Comparison of ENCODE assay signal across 7 mouse cellular contexts in genomic region chr4:156077499-156078301, GRCm38 (mm10). TPM values are rescaled to one million over a fixed set of nuclear protein-coding genes. Genes with fewer than 3 reads are reported as not detected.
DNase-seq lines count a peak whose midpoint lies in the region; ATAC-seq and TF ChIP-seq lines count a peak whose summit lies in the region.

No protein-coding gene starts in this region.

- intact Hi-C loops in heart, adult 2 months (cut with DNase I), result no loop called here

- peak; percentile 58 for DNase-seq in T-cell, adult 2 months (ENCODE audit: low spot score)
- peak; percentile 46 for DNase-seq in cerebellum, adult 9-10 months
- peak; percentile 37 to 53 for DNase-seq in heart, adult 2 months
- peak; percentile 76 for DNase-seq in kidney, adult 8-10 months
- peak; percentile 91 for DNase-seq in lung, postnatal 0 days (ENCODE audit: low spot score)
- DNase-seq in ovary, postnatal 10 days (ENCODE audit: low spot score), result peak; percentile 26
- DNase-seq in urinary bladder, adult 2 months (ENCODE audit: low spot score), result peak; percentile 59

- peak overlapping the region; percentile 54 for H3K9ac ChIP-seq in heart, adult 2 months (ENCODE audit: low read depth, low read length)
- H3K9ac ChIP-seq in lung, postnatal 0 days (replicated peaks; ENCODE audit: low read depth), result peak overlapping the region; percentile 36

- WGBS in heart, adult 2 months, result 2% methylated on average over 58 of the region's 58 CpGs
- under 1% methylated on average over 57 of the region's 58 CpGs for WGBS in lung, postnatal 0 days

- no peaks in the 10 kb centered on the region for H3K9me3 ChIP-seq in lung, postnatal 0 days (ENCODE audit: low read length)

- peak overlapping the region; percentile 82 for H3K4me2 ChIP-seq in lung, postnatal 0 days (replicated peaks; ENCODE audit: low read depth, low read length)

- 0 out of 2 replicates have a peak, but pooled peaks cover 1% of the 10 kb centered on the region for H3K27me3 ChIP-seq in heart, adult 2 months (ENCODE audit: control insufficient read depth, insufficient read depth, low read length)
- H3K27me3 ChIP-seq in lung, postnatal 0 days (replicated peaks; ENCODE audit: insufficient read depth, low read length), result no peaks in the 10 kb centered on the region

- peak overlapping the region; percentile 32 for H3K4me3 ChIP-seq in heart, adult 2 months
- peak overlapping the region; percentile 44 for H3K4me3 ChIP-seq in lung, postnatal 0 days (ENCODE audit: low read depth, low read length)

- H3K4me1 ChIP-seq in heart, adult 2 months (ENCODE audit: control insufficient read depth, insufficient read depth, low read length), result no peaks in the 10 kb centered on the region; the same call in 1 of the 2 replicates
- peaks cover 9% of the 10 kb centered on the region; the same call in 1 of the 2 replicates for H3K4me1 ChIP-seq in lung, postnatal 0 days (ENCODE audit: insufficient read depth, low read depth, low read length)

- no peaks in the 10 kb centered on the region for H3K36me3 ChIP-seq in heart, adult 2 months (ENCODE audit: control insufficient read depth, insufficient read depth, low read length)
- H3K36me3 ChIP-seq in lung, postnatal 0 days (ENCODE audit: insufficient read depth, low read length), result no peaks in the 10 kb centered on the region

- no peaks in the 10 kb centered on the region for H3K79me2 ChIP-seq in heart, adult 2 months (replicated peaks; ENCODE audit: control insufficient read depth, insufficient read depth, low read length)

- TF ChIP-seq POLR2A in heart, adult 2 months (IDR thresholded peaks at IDR 0.05; ENCODE audit: insufficient read depth, low read depth, low read length), result no peak

- H3K27ac ChIP-seq in heart, adult 2 months, result no peak overlapping the region
- peak overlapping the region; percentile 92 for H3K27ac ChIP-seq in lung, postnatal 0 days (ENCODE audit: low read length)

- peak; percentile 33 for TF ChIP-seq CTCF in heart, adult 2 months (IDR thresholded peaks at IDR 0.05)
- peak; percentile 59 for TF ChIP-seq CTCF in lung, postnatal 0 days (IDR thresholded peaks at IDR 0.05)

- ATAC-seq in lung, postnatal 0 days, result peak; percentile 92

- no peak for TF ChIP-seq EP300 in heart, adult 2 months (IDR thresholded peaks at IDR 0.05; ENCODE audit: insufficient read depth, low read depth, low read length)
- no peak for TF ChIP-seq EP300 in lung, postnatal 0 days (IDR thresholded peaks at IDR 0.05)

RNA-seq across cellular contexts. Expression of gene Ttll10, which starts 18.5 kb away (rescaled TPM):
- total RNA-seq in heart, adult 2 months (2021), result not detected
- polyA plus RNA-seq in heart, adult 2 months (2012; rRNA removed), result 0.32 and 1.1 TPM in 2 replicates
- polyA plus RNA-seq in lung, postnatal 0 days (2015; fragmentation: Nextera tagmentation; extraction: Ambion mirVana), result 2.1 and 2.5 TPM in 2 replicates
- 16.3 and 18.2 TPM in 2 replicates for polyA plus RNA-seq in urinary bladder, adult 2 months (2012; rRNA removed)

RNA-seq across cellular contexts. Expression of gene 9430015G10Rik, which starts 32.1 kb away (rescaled TPM):
- 1 to 10 TPM; 1.7 to 3.5 TPM for total RNA-seq in heart, adult 2 months (2021)
- 5.9 and 7.5 TPM in 2 replicates for polyA plus RNA-seq in heart, adult 2 months (2012; rRNA removed)
- polyA plus RNA-seq in lung, postnatal 0 days (2015; fragmentation: Nextera tagmentation; extraction: Ambion mirVana), result 5.9 and 6.8 TPM in 2 replicates
- polyA plus RNA-seq in urinary bladder, adult 2 months (2012; rRNA removed), result 19.0 and 22.4 TPM in 2 replicates

RNA-seq across cellular contexts. Expression of gene Tnfrsf18, which starts 51.7 kb away (rescaled TPM):
- under 1 TPM in 1 of 2 experiments, not detected in 1; 0.31 TPM for total RNA-seq in heart, adult 2 months (2021)
- 0.80 and 0.82 TPM in 2 replicates for polyA plus RNA-seq in heart, adult 2 months (2012; rRNA removed)
- polyA plus RNA-seq in lung, postnatal 0 days (2015; fragmentation: Nextera tagmentation; extraction: Ambion mirVana), result 1.6 and 1.9 TPM in 2 replicates
- 2.1 and 3.4 TPM in 2 replicates for polyA plus RNA-seq in urinary bladder, adult 2 months (2012; rRNA removed)

RNA-seq across cellular contexts. Expression of gene Rnf223, which starts 52.6 kb away (rescaled TPM):
- under 1 TPM in 1 of 2 experiments, not detected in 1; 0.07 TPM for total RNA-seq in heart, adult 2 months (2021)
- polyA plus RNA-seq in heart, adult 2 months (2012; rRNA removed), result 0.09 and 0.14 TPM in 2 replicates
- polyA plus RNA-seq in lung, postnatal 0 days (2015; fragmentation: Nextera tagmentation; extraction: Ambion mirVana), result 0.07 TPM in 1 of 2 replicates, not detected in the other
- polyA plus RNA-seq in urinary bladder, adult 2 months (2012; rRNA removed), result 2.7 and 3.5 TPM in 2 replicates

Comparison
In these comparisons a context has a peak if more than half of its experiments do, and no peak if none do; other contexts are left out.
1. DNase-seq: peak in every context shown above with its lines; median percentile 91 in lung, postnatal 0 days; 76 in kidney, adult 8-10 months; 59 in urinary bladder, adult 2 months; 58 in T-cell, adult 2 months; 46 in cerebellum, adult 9-10 months; 45 in heart, adult 2 months; 26 in ovary, postnatal 10 days.